Mouse (Mus musculus) forebrain, embryonic 14.5 days (tissue): ENCODE data around the gene Usp20. TPM values are rescaled to one million over a fixed set of nuclear protein-coding genes. Genes with fewer than 3 reads are reported as not detected.

ENCODE experiments used
- ATAC-seq: fragments of 200-750 bp; cut with Nextera tagmentation; 2 replicates; pipeline ENCODE4 v1.8.0; 2017; ENCODE audit warnings: mild to moderate bottlenecking, moderate library complexity
- DNase-seq: peaks from one replicate; pipeline ENCODE4 v3.0.0-alpha.2; 2015; ENCODE audit warnings: low spot score
- H3K27ac ChIP-seq: fragments of 300-500 bp; sonication (generic); 2 replicates; pipeline ENCODE4 v1.5.1; 2014; ENCODE audit warnings: low read depth, mild to moderate bottlenecking, control low read depth, low read length, moderate library complexity
- H3K27me3 ChIP-seq: fragments of 300-500 bp; sonication (generic); replicated peaks from 2 replicates; pipeline ENCODE4 v1.6.1; 2014; ENCODE audit warnings: low read length, control low read depth, mixed read lengths; ENCODE audit not compliant: control insufficient read depth, insufficient read depth
- H3K36me3 ChIP-seq: fragments of 300-500 bp; sonication (generic); 2 replicates; pipeline ENCODE4 v1.6.1; 2014; ENCODE audit warnings: low read length, control low read depth; ENCODE audit not compliant: control insufficient read depth, insufficient read depth
- H3K4me1 ChIP-seq: fragments of 300-500 bp; sonication (generic); 2 replicates; pipeline ENCODE4 v1.6.1; 2014; ENCODE audit warnings: antibody characterized with exemption, low read length, control low read depth; ENCODE audit not compliant: control insufficient read depth, insufficient read depth
- H3K4me2 ChIP-seq: fragments of 300-500 bp; sonication (generic); 2 replicates; pipeline ENCODE4 v1.6.1; 2014; ENCODE audit warnings: mild to moderate bottlenecking, control low read depth, low read length
- H3K4me3 ChIP-seq: fragments of 300-500 bp; sonication (generic); 2 replicates; pipeline ENCODE4 v1.5.1; 2014; ENCODE audit warnings: low read depth, low read length, control low read depth
- H3K9ac ChIP-seq: fragments of 300-500 bp; sonication (generic); 2 replicates; pipeline ENCODE4 v1.6.1; 2014; ENCODE audit warnings: mild to moderate bottlenecking, low read length, control low read depth, moderate library complexity
- H3K9me3 ChIP-seq: fragments of 300-500 bp; sonication (generic); replicated peaks from 2 replicates; pipeline ENCODE4 v1.6.1; 2016; ENCODE audit warnings: low read length, control low read depth, mixed read lengths; ENCODE audit not compliant: control insufficient read depth
- WGBS: fragments of 180-500 bp; shearing (Covaris S2); extraction: QIAGEN DNeasy Blood & Tissue Kit; methylation state at CpG from one replicate; pipeline ENCODE4 v1.1.7; 2014; 5-methylcytosine and 5-hydroxymethylcytosine counted together
- polyA plus RNA-seq: library from polyadenylated mRNA; unstranded; fragments of >200 nt; fragmentation: Nextera tagmentation; extraction: Ambion mirVana; gene quantifications from 2 replicates; pipeline ENCODE4 v1.2.1, GENCODE M21; 2014

The Usp20 gene
- polyA plus RNA-seq, 1 experiment from 2014 or later: 18.7 TPM

DNA sequence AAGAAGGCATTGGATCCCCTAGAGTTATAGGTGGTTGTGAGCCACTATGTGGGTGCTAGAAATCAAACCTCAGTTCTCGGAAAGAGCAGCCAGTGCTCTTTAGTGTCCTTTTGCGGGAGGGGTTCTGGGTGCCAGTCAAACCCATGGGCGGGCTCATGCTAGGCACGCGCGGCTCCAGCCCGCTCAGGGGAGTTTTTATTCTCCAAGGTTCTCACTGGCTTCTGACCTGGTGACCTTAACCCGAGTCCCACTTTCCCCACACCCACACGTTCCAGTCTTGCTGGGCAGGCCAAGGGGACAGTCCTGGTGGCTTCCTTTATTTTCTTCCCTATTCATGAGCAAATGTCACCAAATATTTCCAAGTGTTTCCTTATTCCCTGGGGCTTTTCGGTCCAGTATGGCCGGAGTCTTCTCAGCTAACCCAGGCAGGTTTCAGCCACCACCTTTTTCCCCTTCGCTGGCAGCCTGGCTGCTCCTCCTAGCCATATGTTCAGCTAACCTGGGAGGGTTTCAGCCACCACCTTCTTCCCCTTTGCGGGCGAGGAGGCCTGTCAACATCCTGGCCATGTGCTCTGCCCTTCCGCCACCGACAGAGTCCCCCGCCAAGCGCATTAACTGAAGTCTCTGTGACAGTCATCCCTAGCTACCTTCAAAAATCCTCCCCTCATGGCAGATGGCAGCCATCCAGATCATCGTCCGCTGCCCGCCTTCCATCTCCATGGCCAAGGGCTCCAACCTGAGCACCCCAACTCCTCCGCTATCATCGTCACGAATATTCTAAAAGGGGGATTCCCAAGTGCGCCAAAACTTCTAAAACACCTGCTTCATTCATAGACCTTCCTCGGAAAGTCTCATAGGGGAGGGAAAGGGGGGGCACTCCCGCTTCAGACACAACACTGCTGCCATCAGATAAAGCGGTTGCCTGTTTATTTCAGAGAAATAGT is 79.0 kb downstream of the Usp20 start:
- no peak for DNase-seq
- Histone ChIP-seq H3K27ac (no peak overlapping the region), H3K4me1 (no peaks in the 10 kb centered on the region), H3K9ac (no peak overlapping the region), H3K36me3 (0 out of 2 replicates have a peak, but pooled peaks cover under 1% of the 10 kb centered on the region), H3K27me3 (no peaks in the 10 kb centered on the region), H3K9me3 (no peaks in the 10 kb centered on the region), H3K4me3 (no peak overlapping the region), H3K4me2 (no peak overlapping the region)
- ATAC-seq: no peak
- WGBS: 88% methylated on average over 28 of the region's 28 CpGs

DNA sequence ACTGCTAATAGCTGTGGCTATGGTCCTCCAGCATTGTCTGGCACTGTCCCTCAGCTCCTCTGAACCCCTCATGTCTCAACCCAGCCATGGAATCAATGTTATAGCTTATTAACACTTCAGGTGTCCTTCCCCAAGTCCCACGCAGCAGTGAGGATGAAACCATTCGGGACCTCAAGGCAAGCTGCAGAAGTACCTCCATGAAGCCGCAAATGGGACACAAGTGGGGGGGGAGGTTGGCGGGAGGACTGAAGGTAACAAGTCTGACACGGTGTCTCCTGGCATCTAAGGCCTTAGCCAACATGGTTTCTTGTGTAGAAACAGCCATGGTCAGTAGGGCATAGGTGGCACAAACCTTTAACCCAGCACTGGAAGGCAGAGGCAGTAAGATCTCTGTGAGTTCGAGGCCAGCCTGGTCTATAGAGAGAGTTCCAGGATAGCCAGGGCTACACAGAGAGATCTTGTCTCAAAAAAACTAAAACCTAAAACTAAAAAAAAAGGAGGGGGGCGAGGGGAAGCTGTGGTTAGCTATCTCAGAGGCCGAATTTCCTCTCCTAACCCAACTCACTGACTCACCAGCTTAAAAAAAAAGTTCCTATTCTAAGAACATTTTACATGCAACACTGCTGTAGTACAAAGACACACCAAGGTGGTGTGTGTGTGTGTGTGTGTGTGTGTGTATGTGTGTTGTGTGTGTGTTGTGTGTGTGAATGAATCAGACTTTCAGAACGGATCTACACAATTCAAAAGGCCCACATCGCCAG is 80.0 kb downstream of the Usp20 start:
- Histone ChIP-seq H3K9ac (no peak overlapping the region), H3K4me3 (no peak overlapping the region), H3K4me2 (no peak overlapping the region), H3K36me3 (no peaks in the 10 kb centered on the region), H3K9me3 (no peaks in the 10 kb centered on the region), H3K4me1 (peaks cover 4% of the 10 kb centered on the region), H3K27ac (no peak overlapping the region), H3K27me3 (no peaks in the 10 kb centered on the region)
- 95% methylated on average over 10 of the region's 10 CpGs for WGBS
- DNase-seq (no peak), ATAC-seq (no peak)

DNA sequence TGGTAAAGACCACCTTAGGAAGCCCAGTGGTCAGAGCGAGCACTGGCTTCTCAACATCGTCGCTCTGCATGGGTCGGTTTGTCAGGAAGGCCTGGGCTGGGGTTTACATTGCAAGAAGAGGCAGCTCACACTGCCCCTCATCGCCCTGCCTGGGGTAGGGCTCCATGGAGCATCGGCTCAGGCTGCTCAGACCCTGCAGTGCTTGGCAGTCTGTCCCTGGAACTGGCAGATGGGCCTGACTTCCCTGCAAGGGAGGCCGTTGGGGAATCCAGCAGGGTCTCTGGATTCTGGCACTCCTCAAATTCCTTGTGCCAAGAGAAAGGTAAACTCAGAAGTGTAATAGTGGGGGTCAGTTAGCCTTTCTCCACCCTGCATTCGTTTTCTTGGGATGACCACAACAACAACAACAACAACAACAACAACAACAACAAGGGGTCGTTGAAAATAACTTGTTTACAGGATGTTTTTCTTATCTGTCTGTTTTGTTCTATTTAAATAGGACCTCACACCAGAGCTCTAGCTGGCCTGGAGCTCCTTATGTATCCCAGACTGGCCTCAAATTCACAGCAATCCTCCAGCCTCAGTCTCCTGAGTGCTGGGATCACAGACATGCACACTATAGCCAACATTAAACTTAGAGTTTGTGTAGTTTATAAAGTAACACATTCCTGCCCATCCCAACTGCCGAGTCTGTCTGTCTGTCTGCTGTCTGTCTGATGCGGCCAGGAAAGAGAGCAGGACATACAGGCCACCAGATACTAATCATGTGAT is 84.1 kb downstream of the Usp20 start:
- no peak for ATAC-seq
- 84% methylated on average over 11 of the region's 11 CpGs for WGBS
- Histone ChIP-seq H3K9ac (no peak overlapping the region), H3K4me2 (no peak overlapping the region), H3K27me3 (no peaks in the 10 kb centered on the region), H3K4me1 (peaks cover 11% of the 10 kb centered on the region), H3K36me3 (no peaks in the 10 kb centered on the region), H3K27ac (no peak overlapping the region), H3K9me3 (no peaks in the 10 kb centered on the region), H3K4me3 (no peak overlapping the region)
- DNase-seq: peak; percentile 48

DNA sequence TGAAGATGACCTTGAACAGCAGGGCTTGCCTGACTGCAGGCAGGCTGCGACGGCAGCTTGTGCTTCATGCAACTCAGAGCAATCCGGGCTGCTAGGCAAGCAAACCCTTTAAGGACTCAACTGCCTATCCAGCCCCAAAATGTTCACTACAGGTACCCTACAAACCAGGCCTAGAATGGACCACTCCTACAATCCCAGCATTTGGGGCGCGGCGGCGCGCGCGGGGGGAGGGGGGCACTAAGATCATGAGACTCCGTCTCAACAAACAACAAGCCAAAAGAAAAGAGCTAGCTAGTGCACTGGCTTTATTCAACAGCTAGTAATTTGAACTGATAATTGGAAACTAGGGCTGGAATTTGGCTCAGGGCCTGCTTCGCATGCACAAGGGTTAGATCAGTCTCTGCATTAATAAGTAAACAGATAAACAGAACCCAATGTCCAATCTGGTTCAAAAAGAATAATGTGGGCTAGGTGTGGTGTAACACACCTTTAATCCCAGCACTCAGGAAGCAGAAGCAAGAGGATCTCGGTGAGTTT is 85.0 kb downstream of the Usp20 start:
- 52% methylated on average over 13 of the region's 13 CpGs for WGBS
- DNase-seq (peak; percentile 45), ATAC-seq (0 out of 2 replicates have a peak, but pooled peaks have one; percentile 13)
- Histone ChIP-seq H3K36me3 (no peaks in the 10 kb centered on the region), H3K27ac (no peak overlapping the region), H3K9me3 (no peaks in the 10 kb centered on the region), H3K27me3 (no peaks in the 10 kb centered on the region), H3K4me1 (peaks cover 11% of the 10 kb centered on the region), H3K9ac (no peak overlapping the region), H3K4me2 (no peak overlapping the region), H3K4me3 (no peak overlapping the region)

DNA sequence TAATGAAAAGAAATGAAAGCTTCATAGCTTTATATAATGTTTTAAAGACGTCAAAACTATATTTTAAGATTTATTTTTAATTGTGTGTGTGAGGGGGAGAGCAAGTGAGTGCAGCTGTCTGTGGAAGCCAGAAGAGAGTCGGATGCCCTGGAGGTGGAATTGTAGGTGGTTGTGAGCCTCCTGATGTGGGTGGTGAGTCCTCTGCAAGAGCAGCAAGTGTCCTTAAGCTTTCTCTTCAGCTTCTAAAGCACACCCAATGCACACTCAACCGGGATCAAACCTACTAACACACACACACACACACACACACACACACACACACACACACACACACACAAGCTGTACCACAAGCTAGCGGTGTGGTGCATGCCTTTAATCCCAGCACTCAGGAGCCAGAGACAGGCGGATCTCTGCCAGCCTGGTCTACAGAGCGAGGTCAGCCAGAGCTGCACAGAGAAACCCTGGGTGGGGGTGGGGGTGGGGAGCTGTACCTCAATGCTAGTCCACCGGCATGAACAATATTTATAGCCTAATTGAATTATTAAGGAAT is 85.7 kb downstream of the Usp20 start:
- Histone ChIP-seq H3K4me1 (peaks cover 11% of the 10 kb centered on the region), H3K9ac (no peak overlapping the region), H3K9me3 (no peaks in the 10 kb centered on the region), H3K27me3 (no peaks in the 10 kb centered on the region), H3K4me2 (no peak overlapping the region), H3K27ac (peak overlapping the region; percentile 84), H3K4me3 (no peak overlapping the region), H3K36me3 (no peaks in the 10 kb centered on the region)
- WGBS: 43% methylated on average over 7 of the region's 7 CpGs
- no peak for DNase-seq
- peak; percentile 25; the same call in 1 of the 2 replicates for ATAC-seq

DNA sequence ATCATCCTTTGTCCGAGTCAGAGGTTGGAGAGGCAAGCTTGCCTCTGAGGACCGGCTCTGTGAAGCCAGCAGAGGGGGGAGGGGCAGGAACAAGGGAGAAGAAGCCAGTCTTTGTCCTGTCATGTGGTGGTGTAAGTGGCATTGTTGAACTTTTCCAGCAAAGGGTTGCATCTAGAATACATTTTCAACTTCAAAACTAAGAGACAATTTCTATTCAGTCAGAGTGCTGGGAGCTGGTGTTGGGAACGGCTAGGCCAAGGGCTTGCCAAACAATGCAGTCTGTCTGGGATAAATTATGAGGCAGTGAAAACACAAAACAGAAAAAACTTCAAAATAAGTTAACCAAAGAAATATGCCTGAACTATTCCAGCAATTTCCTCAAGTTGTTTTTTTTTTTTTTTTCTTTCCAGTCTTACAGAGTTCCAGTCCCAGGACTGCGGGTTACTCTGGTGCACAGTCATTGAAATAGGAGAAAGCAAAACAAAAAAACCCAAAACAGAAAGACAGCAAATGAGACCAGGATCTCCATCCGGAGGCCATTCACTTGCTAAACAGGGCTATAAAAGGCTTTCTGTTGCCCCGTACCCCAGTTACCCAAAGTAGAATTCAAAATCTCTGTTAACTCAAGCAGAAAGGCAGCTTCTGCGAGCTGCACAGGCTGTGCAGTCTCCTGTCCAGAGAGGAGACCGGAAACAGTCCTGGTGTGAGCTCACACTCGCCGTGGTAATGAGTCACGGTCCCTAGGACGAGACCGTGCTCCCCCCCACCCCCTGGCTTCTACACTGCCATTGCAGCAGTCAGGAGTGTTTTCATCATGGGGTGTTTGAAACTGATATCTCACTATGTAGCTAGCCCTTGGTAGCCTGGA is 86.4 kb downstream of the Usp20 start:
- no peaks in the 10 kb centered on the region for H3K27me3 ChIP-seq
- no peak overlapping the region for H3K4me2 ChIP-seq
- DNase-seq (peak; percentile 77), ATAC-seq (peak; percentile 83)
- H3K4me1 ChIP-seq: peaks cover 11% of the 10 kb centered on the region
- H3K9me3 ChIP-seq: no peaks in the 10 kb centered on the region
- no peaks in the 10 kb centered on the region for H3K36me3 ChIP-seq
- WGBS: 6% methylated on average over 13 of the region's 13 CpGs
- H3K4me3 ChIP-seq: no peak overlapping the region
- H3K9ac ChIP-seq: no peak overlapping the region
- peak overlapping the region; percentile 84 for H3K27ac ChIP-seq

DNA sequence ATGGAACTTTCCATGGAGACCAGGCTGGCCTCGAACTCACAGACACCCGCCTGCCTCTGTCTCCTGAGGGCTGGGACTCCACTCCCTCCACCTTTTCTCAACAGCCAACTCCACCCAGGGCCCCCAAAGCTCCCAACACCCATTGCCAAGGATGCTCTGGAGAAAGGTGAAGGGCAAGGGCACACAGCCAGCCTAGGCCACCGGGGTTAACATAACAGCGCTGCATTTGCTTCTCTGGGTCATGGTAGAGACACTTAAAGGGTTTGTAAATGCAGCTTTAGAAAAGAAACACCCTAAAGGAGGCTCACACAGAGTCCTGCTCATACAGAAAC is 87.0 kb downstream of the Usp20 start:
- Histone ChIP-seq H3K4me2 (no peak overlapping the region), H3K36me3 (no peaks in the 10 kb centered on the region), H3K4me3 (no peak overlapping the region), H3K27me3 (no peaks in the 10 kb centered on the region), H3K9ac (no peak overlapping the region), H3K27ac (peak overlapping the region; percentile 84), H3K4me1 (peaks cover 11% of the 10 kb centered on the region), H3K9me3 (no peaks in the 10 kb centered on the region)
- DNase-seq (no peak), ATAC-seq (no peak)
- 69% methylated on average over 4 of the region's 4 CpGs for WGBS
